Mouse (Mus musculus) liver, adult 2 months (tissue): ENCODE measurements around the gene Gm45521. TPM values are rescaled to one million over a fixed set of nuclear protein-coding genes. Genes with fewer than 3 reads are reported as not detected.

ENCODE experiments used
- DNase-seq: peaks from one replicate; pipeline ENCODE4 v3.0.0-alpha.2; 2011; ENCODE audit warnings: low read depth, low spot score; ENCODE audit errors: extremely low read depth
- H3K27ac ChIP-seq: fragments of 200-500 bp; replicated peaks from 2 replicates; pipeline ENCODE4 v1.5.1; 2012; ENCODE audit warnings: low read depth, mild to moderate bottlenecking, control low read depth, inconsistent platforms, low read length; ENCODE audit not compliant: insufficient read depth
- H3K27me3 ChIP-seq: fragments of 200-500 bp; 2 replicates; pipeline ENCODE4 v1.6.1; 2012; ENCODE audit warnings: mild to moderate bottlenecking, moderate library complexity, low read length, inconsistent platforms; ENCODE audit not compliant: control insufficient read depth, insufficient read depth
- H3K36me3 ChIP-seq: fragments of 200-500 bp; 2 replicates; pipeline ENCODE4 v1.6.1; 2012; ENCODE audit warnings: low read length, inconsistent platforms; ENCODE audit not compliant: control insufficient read depth, insufficient read depth
- H3K4me1 ChIP-seq: fragments of 200-500 bp; 2 replicates; pipeline ENCODE4 v1.6.1; 2011; ENCODE audit warnings: low read length; ENCODE audit not compliant: control insufficient read depth, insufficient read depth
- H3K4me3 ChIP-seq: fragments of 200-500 bp; 2 replicates; pipeline ENCODE4 v1.5.1; 2011; ENCODE audit warnings: low read depth, mild to moderate bottlenecking, control low read depth, low read length, moderate library complexity; ENCODE audit not compliant: insufficient read depth
- H3K79me2 ChIP-seq: fragments of 200-500 bp; 2 replicates; pipeline ENCODE4 v1.6.1; 2012; ENCODE audit warnings: inconsistent platforms, mild to moderate bottlenecking, low read length, moderate library complexity; ENCODE audit not compliant: control insufficient read depth, insufficient read depth
- H3K9ac ChIP-seq: fragments of 200-500 bp; 2 replicates; pipeline ENCODE4 v1.6.1; 2012; ENCODE audit warnings: low read depth, mild to moderate bottlenecking, control low read depth, inconsistent platforms, low read length
- CTCF ChIP-seq: fragments of 200-500 bp; IDR thresholded peaks from 2 replicates; pipeline ENCODE4 v1.5.1; 2011; ENCODE audit warnings: low read depth, low read length, control low read depth
- POLR2A ChIP-seq: fragments of 200-500 bp; IDR thresholded peaks from 2 replicates; pipeline ENCODE4 v1.6.1; 2011; ENCODE audit warnings: low read length, control low read depth; ENCODE audit not compliant: insufficient read depth; ENCODE audit errors: extremely low read depth
- WGBS: fragments of 180-500 bp; shearing (Covaris S2); methylation state at CpG from one replicate; pipeline ENCODE4 v1.1.7; 2018; 5-methylcytosine and 5-hydroxymethylcytosine counted together
- polyA plus RNA-seq: library from polyadenylated mRNA; depleted of rRNA; stranded (reverse); fragments of >200 nt; gene quantifications from 2 replicates; pipeline ENCODE4 v1.2.3, GENCODE M21; 2012; rRNA removed
- total RNA-seq: library from RNA; depleted of rRNA; stranded (reverse); fragments of >200 nt; gene quantifications from 2 replicates; pipeline ENCODE4 v1.2.3, GENCODE M21; 2014; rRNA removed

The Gm45521 gene
- total RNA-seq (not detected in 2 replicates), polyA plus RNA-seq (not detected in 2 replicates)

- Histone ChIP-seq H3K79me2 (no peaks in the 10 kb centered on the region), H3K36me3 (no peaks in the 10 kb centered on the region), H3K9ac (no peak within 1 kb of the TSS), H3K27ac (no peak within 1 kb of the TSS), H3K4me1 (peaks cover 15% of the 10 kb centered on the region), H3K4me3 (no peak within 1 kb of the TSS), H3K27me3 (no peaks in the 10 kb centered on the region)
- TF ChIP-seq POLR2A (no peak), CTCF (no peak)
- WGBS, result 86% methylated on average over 9 of the region's 9 CpGs
- no peak for DNase-seq
Measured at GRCm38 (mm10) chr14:7957049-7957448, at the start of gene Gm45521. Gene Gm45521, plus strand, starts transcription at chr14:7957288.

GRCm38 (mm10) chr14:7909472-7909871, 47.6 kb upstream of the Gm45521 start:
- H3K27ac ChIP-seq, result no peak overlapping the region
- no peaks in the 10 kb centered on the region for H3K4me1 ChIP-seq
- H3K36me3 ChIP-seq, result peaks cover 56% of the 10 kb centered on the region
- H3K27me3 ChIP-seq, result no peaks in the 10 kb centered on the region
- WGBS, result 95% methylated on average over 10 of the region's 10 CpGs
- no peak for DNase-seq
- TF ChIP-seq POLR2A, result no peak
- no peak for TF ChIP-seq CTCF
- H3K4me3 ChIP-seq, result no peak overlapping the region
- H3K9ac ChIP-seq, result no peak overlapping the region
- no peaks in the 10 kb centered on the region for H3K79me2 ChIP-seq

- H3K4me1 ChIP-seq, result no peaks in the 10 kb centered on the region
- no peak overlapping the region for H3K9ac ChIP-seq
- H3K36me3 ChIP-seq, result peaks cover 62% of the 10 kb centered on the region
- no peaks in the 10 kb centered on the region for H3K79me2 ChIP-seq
- H3K27me3 ChIP-seq, result no peaks in the 10 kb centered on the region
- H3K4me3 ChIP-seq, result no peak overlapping the region
- WGBS, result 91% methylated on average over 7 of the region's 7 CpGs
- TF ChIP-seq CTCF (no peak), POLR2A (no peak)
- H3K27ac ChIP-seq, result no peak overlapping the region
- no peak for DNase-seq
Measured at GRCm38 (mm10) chr14:7913842-7914241, 43.2 kb upstream of the Gm45521 start.

GRCm38 (mm10) chr14:7914461-7914860, 42.6 kb upstream of the Gm45521 start:
- WGBS, result 69% methylated on average over 4 of the region's 4 CpGs
- Histone ChIP-seq H3K4me3 (no peak overlapping the region), H3K79me2 (no peaks in the 10 kb centered on the region), H3K9ac (no peak overlapping the region), H3K4me1 (no peaks in the 10 kb centered on the region), H3K27me3 (no peaks in the 10 kb centered on the region), H3K36me3 (peaks cover 64% of the 10 kb centered on the region), H3K27ac (no peak overlapping the region)
- TF ChIP-seq CTCF (no peak), POLR2A (no peak)
- DNase-seq, result no peak

- DNase-seq, result peak; percentile 60
- Histone ChIP-seq H3K4me3 (no peak overlapping the region), H3K27me3 (no peaks in the 10 kb centered on the region), H3K27ac (no peak overlapping the region), H3K79me2 (no peaks in the 10 kb centered on the region), H3K36me3 (peaks cover 65% of the 10 kb centered on the region), H3K4me1 (no peaks in the 10 kb centered on the region), H3K9ac (no peak overlapping the region; the same call in 1 of the 2 replicates)
- TF ChIP-seq POLR2A (no peak), CTCF (no peak)
- WGBS, result 72% methylated on average over 6 of the region's 6 CpGs
Measured at GRCm38 (mm10) chr14:7918150-7918991, 38.7 kb upstream of the Gm45521 start.

GRCm38 (mm10) chr14:7919309-7919708, 37.8 kb upstream of the Gm45521 start:
- TF ChIP-seq POLR2A (no peak), CTCF (no peak)
- 69% methylated on average over 5 of the region's 5 CpGs for WGBS
- Histone ChIP-seq H3K27ac (no peak overlapping the region), H3K9ac (no peak overlapping the region), H3K4me1 (no peaks in the 10 kb centered on the region), H3K36me3 (peaks cover 66% of the 10 kb centered on the region), H3K27me3 (no peaks in the 10 kb centered on the region), H3K4me3 (no peak overlapping the region), H3K79me2 (no peaks in the 10 kb centered on the region)
- DNase-seq, result no peak
